Mouse (Mus musculus) lung, embryonic 14.5 days (tissue): Measurements from ENCODE around the gene Smarcc2. TPM values are rescaled to one million over a fixed set of nuclear protein-coding genes. Genes with fewer than 3 reads are reported as not detected.

Source experiments
- ATAC-seq: fragments of 200-750 bp; cut with Nextera tagmentation; 2 replicates; pipeline ENCODE4 v1.8.0; 2017; ENCODE audit warnings: mild to moderate bottlenecking, moderate TSS enrichment, moderate library complexity; ENCODE audit not compliant: insufficient read depth
- DNase-seq: peaks from one replicate; pipeline ENCODE4 v3.0.0-alpha.2; 2015
- H3K27ac ChIP-seq: fragments of 300-500 bp; sonication (generic); 2 replicates; pipeline ENCODE4 v1.5.1; 2014; ENCODE audit warnings: low read depth, mild to moderate bottlenecking, moderate library complexity
- H3K27me3 ChIP-seq: fragments of 300-500 bp; sonication (generic); 2 replicates; pipeline ENCODE4 v1.6.1; 2014; ENCODE audit warnings: low read length, control low read depth; ENCODE audit not compliant: insufficient read depth
- H3K36me3 ChIP-seq: fragments of 300-500 bp; sonication (generic); 2 replicates; pipeline ENCODE4 v1.6.1; 2014; ENCODE audit warnings: control low read depth; ENCODE audit not compliant: insufficient read depth
- H3K4me1 ChIP-seq: fragments of 300-500 bp; sonication (generic); 2 replicates; pipeline ENCODE4 v1.6.1; 2014; ENCODE audit warnings: antibody characterized with exemption, control low read depth; ENCODE audit not compliant: insufficient read depth
- H3K4me2 ChIP-seq: fragments of 300-500 bp; sonication (generic); 2 replicates; pipeline ENCODE4 v1.6.1; 2014; ENCODE audit warnings: mild to moderate bottlenecking
- H3K4me3 ChIP-seq: fragments of 300-500 bp; sonication (generic); 2 replicates; pipeline ENCODE4 v1.5.1; 2014; ENCODE audit warnings: low read depth, low read length
- H3K9ac ChIP-seq: fragments of 300-500 bp; sonication (generic); 2 replicates; pipeline ENCODE4 v1.6.1; 2014
- H3K9me3 ChIP-seq: fragments of 300-500 bp; sonication (generic); 2 replicates; pipeline ENCODE4 v1.6.1; 2016; ENCODE audit warnings: low read depth, low read length, control low read depth
- CTCF ChIP-seq: IDR thresholded peaks from 2 replicates; pipeline ENCODE4 v1.5.1; 2016; ENCODE audit warnings: antibody characterized with exemption, low read depth
- WGBS: fragments of 180-500 bp; shearing (Covaris S2); extraction: QIAGEN DNeasy Blood & Tissue Kit; methylation state at CpG from one replicate; pipeline ENCODE4 v1.1.7; 2014; 5-methylcytosine and 5-hydroxymethylcytosine counted together
- polyA plus RNA-seq: library from polyadenylated mRNA; unstranded; fragments of >200 nt; fragmentation: Nextera tagmentation; extraction: Ambion mirVana; gene quantifications from 2 replicates; pipeline ENCODE4 v1.2.1, GENCODE M21; 2014

Smarcc2 gene
- polyA plus RNA-seq, 1 experiment from 2014 or later = 81.1 TPM

DNA sequence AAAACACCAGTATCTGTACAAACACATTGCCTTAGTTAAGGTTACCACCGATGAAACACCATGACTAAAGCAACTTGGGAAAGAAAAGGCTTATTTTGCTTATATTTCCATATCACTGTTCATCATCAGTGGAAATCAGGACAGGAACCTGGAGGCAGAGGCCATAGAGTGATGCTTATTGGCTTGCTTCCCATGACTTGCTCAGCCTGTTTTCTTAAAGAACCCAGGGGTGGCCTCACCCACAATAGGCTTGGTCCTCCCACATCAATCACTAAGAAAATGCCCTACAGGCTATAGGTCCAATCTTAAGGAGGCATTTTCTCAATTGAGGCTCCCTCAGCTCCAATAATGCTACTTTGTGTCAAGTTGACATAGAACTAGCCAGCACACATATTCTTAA, 16.3 kb upstream of the Smarcc2 start:
- Histone ChIP-seq H3K9ac (no peak overlapping the region), H3K27ac (no peak overlapping the region), H3K9me3 (no peaks in the 10 kb centered on the region), H3K4me2 (no peak overlapping the region), H3K4me3 (no peak overlapping the region), H3K4me1 (no peaks in the 10 kb centered on the region), H3K36me3 (peaks cover 45% of the 10 kb centered on the region), H3K27me3 (no peaks in the 10 kb centered on the region)
- TF ChIP-seq CTCF = no peak
- ATAC-seq = no peak
- 86% methylated on average over 1 of the region's 1 CpGs for WGBS
- DNase-seq = no peak

DNA sequence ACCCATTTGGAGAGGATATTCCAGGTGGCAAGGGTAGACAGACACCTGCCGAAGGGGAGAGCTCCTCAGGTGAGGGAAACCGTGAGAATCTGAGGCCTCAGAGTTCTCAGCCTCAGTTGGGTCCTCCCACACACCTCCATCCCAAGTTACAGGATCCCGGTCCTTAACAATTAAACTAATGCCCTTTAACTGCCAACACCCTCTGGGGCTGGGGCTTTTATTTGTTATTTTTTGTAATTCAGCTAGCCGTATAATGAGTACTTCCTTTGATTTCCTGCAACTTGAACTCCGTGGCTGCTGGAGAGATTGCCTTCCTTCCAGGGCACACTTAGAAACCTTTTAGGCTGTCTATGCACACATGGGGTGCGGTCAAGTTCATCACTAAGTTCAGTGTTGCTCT, 14.7 kb upstream of the Smarcc2 start:
- Histone ChIP-seq H3K4me2 (no peak overlapping the region), H3K4me1 (no peaks in the 10 kb centered on the region), H3K27ac (no peak overlapping the region), H3K4me3 (no peak overlapping the region), H3K36me3 (peaks cover 29% of the 10 kb centered on the region), H3K27me3 (no peaks in the 10 kb centered on the region), H3K9ac (no peak overlapping the region), H3K9me3 (no peaks in the 10 kb centered on the region)
- DNase-seq (no peak), ATAC-seq (no peak)
- no peak for TF ChIP-seq CTCF
- 51% methylated on average over 6 of the region's 6 CpGs for WGBS

DNA sequence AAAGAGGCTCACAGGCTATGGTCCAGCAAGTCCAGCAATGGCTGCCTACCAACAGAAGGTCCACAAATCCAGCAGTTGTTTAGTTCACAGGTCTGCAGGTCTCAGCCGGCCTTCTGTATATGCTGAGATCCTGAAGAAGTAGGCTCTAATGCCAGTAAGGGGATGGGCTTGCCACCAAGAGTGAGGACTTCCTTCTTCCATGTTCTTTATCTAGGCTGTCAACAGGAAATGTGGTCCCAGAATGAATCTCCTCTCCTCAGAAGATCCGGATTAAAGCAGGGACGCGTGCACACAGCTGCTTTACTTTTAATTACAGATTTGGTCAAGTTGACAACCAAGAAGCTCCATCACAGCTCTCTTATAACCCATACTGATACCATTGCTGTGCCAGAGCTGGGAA, 13.6 kb upstream of the Smarcc2 start:
- Histone ChIP-seq H3K9ac (no peak overlapping the region), H3K9me3 (no peaks in the 10 kb centered on the region), H3K4me1 (no peaks in the 10 kb centered on the region), H3K27me3 (no peaks in the 10 kb centered on the region), H3K27ac (no peak overlapping the region), H3K4me3 (no peak overlapping the region), H3K36me3 (peaks cover 19% of the 10 kb centered on the region), H3K4me2 (no peak overlapping the region)
- no peak for TF ChIP-seq CTCF
- DNase-seq = no peak
- 65% methylated on average over 4 of the region's 4 CpGs for WGBS
- ATAC-seq = no peak

DNA sequence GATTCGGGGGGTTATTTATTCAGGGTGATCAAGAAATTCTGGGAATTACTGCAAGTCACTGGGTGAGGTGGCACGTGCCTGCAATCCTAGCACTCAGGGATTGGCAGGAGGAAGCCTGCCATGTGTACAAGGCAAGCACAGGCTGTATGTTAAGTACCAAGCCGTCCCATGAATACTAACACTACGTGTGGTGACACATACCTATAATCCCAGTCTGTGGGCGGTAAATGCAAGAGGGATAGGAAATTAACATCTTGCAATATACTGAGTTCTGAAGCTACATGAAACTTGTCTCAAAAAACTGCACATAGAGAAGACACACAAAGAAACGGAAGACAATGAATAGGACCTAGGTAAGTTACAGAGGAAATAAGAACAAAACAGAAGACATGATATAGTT, 8.0 kb upstream of the Smarcc2 start:
- H3K4me3 ChIP-seq = no peak overlapping the region
- no peak for ATAC-seq
- H3K4me2 ChIP-seq = no peak overlapping the region
- H3K27ac ChIP-seq = no peak overlapping the region
- no peaks in the 10 kb centered on the region for H3K9me3 ChIP-seq
- no peaks in the 10 kb centered on the region for H3K4me1 ChIP-seq
- DNase-seq = no peak
- H3K27me3 ChIP-seq = no peaks in the 10 kb centered on the region
- no peaks in the 10 kb centered on the region for H3K36me3 ChIP-seq
- TF ChIP-seq CTCF = no peak
- 80% methylated on average over 6 of the region's 6 CpGs for WGBS
- H3K9ac ChIP-seq = no peak overlapping the region

DNA sequence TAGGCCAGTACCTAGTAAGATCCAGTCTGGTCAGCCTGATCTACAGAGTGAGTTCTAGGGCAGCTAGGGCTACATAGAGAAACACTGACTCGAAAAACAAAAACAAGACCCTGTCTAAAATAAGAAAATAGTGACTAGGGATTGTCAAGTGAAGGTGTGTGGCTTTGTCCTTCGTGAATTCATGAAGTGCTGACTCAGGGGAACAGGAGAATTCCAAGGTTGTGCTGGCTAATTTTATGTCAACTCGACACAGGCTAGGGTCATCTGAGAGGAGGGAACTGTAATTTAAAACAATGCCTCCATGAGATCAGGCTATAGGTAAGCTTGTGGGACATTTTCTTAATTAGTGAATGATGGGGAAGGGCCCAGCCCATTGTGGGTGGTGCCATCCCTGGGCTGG, 4.6 kb upstream of the Smarcc2 start:
- Histone ChIP-seq H3K9ac (no peak overlapping the region), H3K4me1 (no peaks in the 10 kb centered on the region), H3K27ac (no peak overlapping the region), H3K27me3 (no peaks in the 10 kb centered on the region), H3K4me2 (no peak overlapping the region), H3K36me3 (no peaks in the 10 kb centered on the region), H3K9me3 (no peaks in the 10 kb centered on the region), H3K4me3 (no peak overlapping the region)
- TF ChIP-seq CTCF = no peak
- ATAC-seq = no peak
- 76% methylated on average over 3 of the region's 3 CpGs for WGBS
- no peak for DNase-seq

DNA sequence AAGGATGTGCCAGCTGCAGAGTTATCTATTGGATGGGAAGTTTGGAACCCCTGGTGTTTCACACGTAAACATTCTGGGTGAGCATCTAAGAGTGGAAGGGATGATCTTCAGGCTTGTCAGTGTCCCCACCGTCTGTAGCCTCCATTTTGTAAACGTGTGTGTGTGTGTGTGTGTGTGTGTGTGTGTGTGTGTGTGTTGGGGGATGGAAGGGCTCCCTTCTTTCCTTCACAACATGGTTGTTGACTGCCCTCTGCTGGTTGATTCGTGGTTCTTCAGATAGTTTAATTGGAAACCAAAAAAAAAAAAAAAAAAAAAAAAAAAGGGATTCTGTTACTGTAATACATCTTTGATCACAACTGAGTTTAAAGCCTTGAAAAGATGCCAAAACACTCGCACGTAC, 3.8 kb upstream of the Smarcc2 start:
- Histone ChIP-seq H3K4me1 (no peaks in the 10 kb centered on the region), H3K4me3 (no peak overlapping the region), H3K27me3 (no peaks in the 10 kb centered on the region), H3K27ac (no peak overlapping the region), H3K4me2 (peak overlapping the region; percentile 47), H3K9me3 (no peaks in the 10 kb centered on the region), H3K36me3 (no peaks in the 10 kb centered on the region), H3K9ac (no peak overlapping the region)
- 3% methylated on average over 6 of the region's 6 CpGs for WGBS
- DNase-seq = peak; percentile 92
- TF ChIP-seq CTCF = peak; percentile 75
- ATAC-seq = no peak

DNA sequence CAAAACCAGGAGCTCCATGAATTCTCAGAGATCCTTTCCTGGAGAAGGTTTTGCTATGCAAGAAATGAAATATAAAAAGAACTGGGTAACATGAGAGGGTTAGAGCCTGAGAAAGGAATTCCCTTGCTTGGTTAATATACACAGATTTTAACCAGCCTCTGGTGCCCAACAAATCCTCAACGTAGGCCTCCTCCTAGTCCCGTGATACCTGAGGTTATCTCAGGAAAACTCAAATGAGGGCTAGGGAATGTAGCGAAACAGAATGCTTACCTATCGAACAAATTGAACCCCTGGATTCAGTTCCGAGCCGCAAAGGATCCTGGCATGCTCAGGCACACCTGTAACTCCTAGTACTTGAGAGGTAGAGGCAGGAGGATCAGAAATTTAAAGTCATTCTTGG, 1.4 kb upstream of the Smarcc2 start:
- Histone ChIP-seq H3K9ac (no peak overlapping the region), H3K4me2 (no peak overlapping the region; the same call in 1 of the 2 replicates), H3K4me1 (0 out of 2 replicates have a peak, but pooled peaks cover 8% of the 10 kb centered on the region), H3K36me3 (peaks cover 11% of the 10 kb centered on the region), H3K9me3 (no peaks in the 10 kb centered on the region), H3K4me3 (no peak overlapping the region; the same call in 1 of the 2 replicates), H3K27ac (peak overlapping the region; percentile 7; the same call in 1 of the 2 replicates), H3K27me3 (no peaks in the 10 kb centered on the region)
- DNase-seq (no peak), ATAC-seq (no peak)
- TF ChIP-seq CTCF = no peak
- 79% methylated on average over 6 of the region's 6 CpGs for WGBS

DNA sequence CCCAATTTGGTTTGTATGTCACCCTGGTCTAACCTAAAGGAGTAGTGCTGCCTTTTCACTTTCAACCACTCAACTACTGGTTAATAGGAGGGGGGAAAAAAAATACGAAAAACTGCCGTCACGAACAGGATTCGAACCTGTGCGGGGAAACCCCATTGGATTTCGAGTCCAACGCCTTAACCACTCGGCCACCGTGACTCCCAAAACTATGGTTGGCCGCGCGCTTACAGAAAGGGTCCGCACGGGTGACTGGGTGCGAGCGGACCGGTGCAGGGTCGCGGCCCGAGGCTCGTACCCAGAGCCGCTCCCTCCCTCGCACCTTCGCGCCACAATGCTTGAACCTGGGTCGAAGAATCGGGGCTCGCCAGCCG, 715 bp upstream of the Smarcc2 start:
- Histone ChIP-seq H3K4me1 (0 out of 2 replicates have a peak, but pooled peaks cover 8% of the 10 kb centered on the region), H3K9ac (peak overlapping the region; percentile 96), H3K9me3 (no peaks in the 10 kb centered on the region), H3K36me3 (peaks cover 17% of the 10 kb centered on the region), H3K4me2 (peak overlapping the region; percentile 68), H3K27me3 (no peaks in the 10 kb centered on the region), H3K27ac (peak overlapping the region; percentile 96), H3K4me3 (peak overlapping the region; percentile 95)
- no peak for TF ChIP-seq CTCF
- under 1% methylated on average over 29 of the region's 29 CpGs for WGBS
- DNase-seq (peak; percentile 95), ATAC-seq (peak; percentile 73)
